Mouse (Mus musculus) stomach, postnatal 0 days (tissue): Measurements from ENCODE around the gene Washc3. TPM values are rescaled to one million over a fixed set of nuclear protein-coding genes. Genes with fewer than 3 reads are reported as not detected.

Source experiments
- ATAC-seq: fragments of 200-750 bp; cut with Nextera tagmentation; 2 replicates; pipeline ENCODE4 v1.8.0; 2017; ENCODE audit not compliant: low FRiP score, low TSS enrichment
- DNase-seq: peaks from one replicate; pipeline ENCODE4 v3.0.0-alpha.2; 2016; ENCODE audit warnings: low spot score
- H3K27ac ChIP-seq: fragments of 300-500 bp; sonication (generic); replicated peaks from 2 replicates; pipeline ENCODE4 v1.5.1; 2014; ENCODE audit warnings: mild to moderate bottlenecking, control low read depth
- H3K27me3 ChIP-seq: fragments of 300-500 bp; sonication (generic); 2 replicates; pipeline ENCODE4 v1.6.1; 2014; ENCODE audit warnings: low read length; ENCODE audit not compliant: control insufficient read depth, insufficient read depth
- H3K36me3 ChIP-seq: fragments of 300-500 bp; sonication (generic); 2 replicates; pipeline ENCODE4 v1.6.1; 2014; ENCODE audit warnings: low read length, mixed read lengths; ENCODE audit not compliant: control insufficient read depth, insufficient read depth
- H3K4me1 ChIP-seq: fragments of 300-500 bp; sonication (generic); replicated peaks from 2 replicates; pipeline ENCODE4 v1.6.1; 2014; ENCODE audit warnings: antibody characterized with exemption; ENCODE audit not compliant: control insufficient read depth, insufficient read depth
- H3K4me2 ChIP-seq: fragments of 300-500 bp; sonication (generic); replicated peaks from 2 replicates; pipeline ENCODE4 v1.6.1; 2014; ENCODE audit warnings: low read depth, mild to moderate bottlenecking, control low read depth, moderate library complexity
- H3K4me3 ChIP-seq: fragments of 300-500 bp; sonication (generic); 2 replicates; pipeline ENCODE4 v1.5.1; 2014; ENCODE audit warnings: low read depth, low read length, control low read depth
- H3K9ac ChIP-seq: fragments of 300-500 bp; sonication (generic); 2 replicates; pipeline ENCODE4 v1.6.1; 2014; ENCODE audit warnings: mild to moderate bottlenecking, low read length, control low read depth, mixed read lengths
- H3K9me3 ChIP-seq: fragments of 300-500 bp; sonication (generic); 2 replicates; pipeline ENCODE4 v1.6.1; 2016; ENCODE audit warnings: low read length; ENCODE audit not compliant: control insufficient read depth
- CTCF ChIP-seq: IDR thresholded peaks from 2 replicates; pipeline ENCODE4 v1.5.1; 2016; ENCODE audit warnings: antibody characterized with exemption, low read depth, mild to moderate bottlenecking, moderate library complexity
- EP300 ChIP-seq: optimal IDR thresholded peaks from 2 replicates; pipeline ENCODE3; 2016; ENCODE audit warnings: antibody characterized with exemption
- WGBS: fragments of 180-500 bp; shearing (Covaris S2); extraction: QIAGEN DNeasy Blood & Tissue Kit; methylation state at CpG from one replicate; pipeline ENCODE4 v1.1.7; 2014; 5-methylcytosine and 5-hydroxymethylcytosine counted together
- polyA plus RNA-seq: library from polyadenylated mRNA; unstranded; fragments of >200 nt; fragmentation: Nextera tagmentation; extraction: Ambion mirVana; gene quantifications from 2 replicates; pipeline ENCODE4 v1.2.1, GENCODE M21; 2015

The Washc3 gene
- 69.4 and 70.0 TPM in 2 replicates for polyA plus RNA-seq

DNA sequence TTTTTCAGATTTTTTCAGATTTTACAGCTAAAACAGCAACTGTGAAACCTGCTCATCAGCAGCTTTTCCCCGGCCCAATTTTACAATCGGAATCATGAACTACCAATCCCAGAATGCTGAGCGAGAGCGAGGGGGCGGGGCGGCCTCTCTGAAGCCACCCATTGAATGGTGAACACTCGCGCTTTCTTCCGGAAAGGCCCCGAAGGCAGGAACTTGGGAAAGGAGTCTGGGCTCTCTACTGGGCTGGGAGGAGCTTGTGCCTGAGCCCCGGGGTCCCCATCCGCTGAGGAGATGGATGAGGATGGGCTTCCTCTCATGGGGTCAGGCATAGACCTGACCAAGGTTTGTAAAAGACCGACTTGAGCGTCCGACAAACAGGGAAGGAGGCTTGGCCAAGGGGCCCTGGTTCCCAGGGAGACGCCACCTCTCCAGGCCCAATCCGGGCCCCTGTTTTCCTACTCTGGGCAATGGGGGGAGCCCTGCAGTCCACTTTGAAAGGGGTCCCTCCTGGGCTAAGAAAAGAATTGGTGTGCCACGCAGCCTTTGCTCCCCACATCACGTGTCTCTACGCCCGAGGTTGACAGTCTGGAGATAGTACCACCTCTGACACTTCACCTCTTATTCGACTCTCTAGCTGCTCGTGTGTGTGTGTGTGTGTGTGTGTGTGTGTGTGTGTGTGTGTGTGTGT is at the start of gene Washc3:
Gene Washc3, plus strand, starts transcription at position 143 of the 688 bp plus-strand sequence.
- Histone ChIP-seq H3K4me1 (peaks cover 4% of the 10 kb centered on the region; the same call in 1 of the 2 replicates), H3K4me2 (peak within 1 kb of the TSS; percentile 76), H3K9me3 (no peaks in the 10 kb centered on the region), H3K27ac (peak within 1 kb of the TSS; percentile 82), H3K9ac (peak within 1 kb of the TSS; percentile 86), H3K4me3 (peak within 1 kb of the TSS; percentile 65), H3K27me3 (no peaks in the 10 kb centered on the region), H3K36me3 (peaks cover 7% of the 10 kb centered on the region; the same call in 1 of the 2 replicates)
- ATAC-seq, result peak; percentile 99
- DNase-seq, result peak; percentile 92
- WGBS, result 1% methylated on average over 23 of the region's 23 CpGs
- TF ChIP-seq EP300 (no peak), CTCF (no peak)

DNA sequence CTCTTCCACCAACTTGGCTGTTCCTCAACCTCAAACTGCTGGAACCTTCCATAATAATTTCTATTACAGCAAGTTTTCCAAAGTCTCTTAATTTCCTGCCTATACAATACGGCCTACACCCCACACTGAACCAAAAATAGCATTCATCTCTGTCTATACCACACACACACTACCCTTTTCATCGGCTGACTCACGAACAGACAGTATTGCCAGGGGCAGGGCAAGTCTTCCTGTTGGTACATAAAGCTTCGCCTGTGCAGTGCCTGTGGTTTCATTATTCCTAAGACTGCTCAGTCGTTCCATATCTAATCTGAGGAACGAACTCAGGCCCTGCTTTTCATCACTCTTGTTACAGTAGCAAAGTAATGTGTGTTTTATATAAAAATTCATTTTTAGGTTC is 49.2 kb upstream of the Washc3 start:
- H3K27me3 ChIP-seq, result no peaks in the 10 kb centered on the region
- no peaks in the 10 kb centered on the region for H3K9me3 ChIP-seq
- no peak overlapping the region for H3K4me2 ChIP-seq
- 0 out of 2 replicates have a peak, but pooled peaks cover 7% of the 10 kb centered on the region for H3K36me3 ChIP-seq
- no peak overlapping the region for H3K27ac ChIP-seq
- 59% methylated on average over 6 of the region's 6 CpGs for WGBS
- H3K9ac ChIP-seq, result no peak overlapping the region
- no peak for DNase-seq
- no peak for ATAC-seq
- H3K4me3 ChIP-seq, result no peak overlapping the region
- TF ChIP-seq EP300, result no peak
- TF ChIP-seq CTCF, result no peak
- no peaks in the 10 kb centered on the region for H3K4me1 ChIP-seq

DNA sequence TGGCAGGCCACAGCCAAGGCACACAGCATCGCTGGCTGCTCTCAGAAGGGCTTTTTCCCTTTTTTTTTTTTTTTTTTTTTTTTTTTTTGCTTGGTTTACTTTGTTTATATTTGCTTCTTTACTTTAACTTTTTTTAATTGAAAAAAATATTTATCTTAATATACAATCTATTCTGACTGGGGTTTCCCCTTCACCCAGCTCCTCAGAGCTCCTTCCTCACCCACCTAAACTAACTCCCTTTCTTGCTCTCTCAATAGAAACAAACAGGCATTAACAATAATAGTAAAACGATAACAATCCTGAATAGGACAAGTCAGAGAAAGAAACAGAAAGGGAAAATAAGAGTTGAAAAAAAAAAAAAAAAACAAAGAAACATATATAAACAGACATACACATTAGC is 38.8 kb upstream of the Washc3 start:
- ATAC-seq (no peak), DNase-seq (no peak)
- Histone ChIP-seq H3K9me3 (no peaks in the 10 kb centered on the region), H3K4me3 (no peak overlapping the region), H3K4me2 (no peak overlapping the region), H3K27ac (no peak overlapping the region), H3K27me3 (no peaks in the 10 kb centered on the region), H3K4me1 (no peaks in the 10 kb centered on the region), H3K9ac (no peak overlapping the region), H3K36me3 (peaks cover 4% of the 10 kb centered on the region; the same call in 1 of the 2 replicates)
- WGBS, result 94% methylated on average over 2 of the region's 2 CpGs
- TF ChIP-seq EP300 (no peak), CTCF (no peak)

DNA sequence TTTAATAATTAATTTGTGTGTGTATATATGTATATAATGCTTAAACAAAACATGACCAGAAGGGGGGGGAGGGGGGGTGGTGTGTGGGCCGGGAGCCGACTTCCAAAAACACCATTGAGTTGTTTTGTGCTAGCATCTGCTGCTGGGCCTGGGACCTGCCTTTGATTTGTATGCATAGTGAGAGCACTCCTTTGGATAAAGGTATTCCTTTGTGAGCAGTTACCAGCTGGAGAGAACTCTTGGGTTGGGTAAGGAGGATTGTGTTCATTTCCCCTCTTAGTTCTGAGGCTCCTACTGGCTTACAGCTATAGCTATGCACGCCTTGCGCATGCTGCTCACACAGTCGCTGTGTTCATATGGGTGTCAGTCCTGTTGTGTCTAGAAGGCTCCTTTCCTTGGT is 38.2 kb upstream of the Washc3 start:
- no peak for DNase-seq
- Histone ChIP-seq H3K4me3 (no peak overlapping the region), H3K9ac (no peak overlapping the region), H3K27ac (no peak overlapping the region), H3K36me3 (peaks cover 4% of the 10 kb centered on the region; the same call in 1 of the 2 replicates), H3K4me1 (no peaks in the 10 kb centered on the region), H3K27me3 (no peaks in the 10 kb centered on the region), H3K9me3 (no peaks in the 10 kb centered on the region), H3K4me2 (no peak overlapping the region)
- 92% methylated on average over 5 of the region's 5 CpGs for WGBS
- no peak for ATAC-seq
- no peak for TF ChIP-seq EP300
- TF ChIP-seq CTCF, result no peak

DNA sequence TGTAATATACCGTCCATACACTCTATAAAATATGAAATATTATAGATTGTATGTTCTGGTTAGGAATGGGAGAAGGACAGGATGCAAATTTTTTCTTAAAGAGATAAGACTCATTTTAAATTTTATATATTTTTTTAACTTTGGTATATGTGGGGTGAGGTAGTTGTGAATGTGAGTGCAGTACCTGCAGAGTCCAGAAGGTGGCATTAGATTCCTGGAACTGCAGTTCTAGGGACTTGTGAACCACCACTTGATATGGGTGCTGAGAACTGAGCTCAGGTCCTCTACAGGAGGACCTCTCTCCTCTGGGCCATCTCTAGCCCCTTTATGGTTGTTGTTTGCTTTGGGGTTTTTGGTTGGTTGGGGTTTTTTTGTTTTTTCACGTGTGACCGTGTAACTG is 34.7 kb upstream of the Washc3 start:
- Histone ChIP-seq H3K4me3 (no peak overlapping the region), H3K9ac (no peak overlapping the region), H3K4me1 (no peaks in the 10 kb centered on the region), H3K36me3 (peaks cover 2% of the 10 kb centered on the region; the same call in 1 of the 2 replicates), H3K27me3 (no peaks in the 10 kb centered on the region), H3K4me2 (no peak overlapping the region), H3K9me3 (no peaks in the 10 kb centered on the region), H3K27ac (no peak overlapping the region)
- peak; percentile 46 for TF ChIP-seq CTCF
- no peak for TF ChIP-seq EP300
- DNase-seq (no peak), ATAC-seq (no peak)
- 81% methylated on average over 3 of the region's 3 CpGs for WGBS

DNA sequence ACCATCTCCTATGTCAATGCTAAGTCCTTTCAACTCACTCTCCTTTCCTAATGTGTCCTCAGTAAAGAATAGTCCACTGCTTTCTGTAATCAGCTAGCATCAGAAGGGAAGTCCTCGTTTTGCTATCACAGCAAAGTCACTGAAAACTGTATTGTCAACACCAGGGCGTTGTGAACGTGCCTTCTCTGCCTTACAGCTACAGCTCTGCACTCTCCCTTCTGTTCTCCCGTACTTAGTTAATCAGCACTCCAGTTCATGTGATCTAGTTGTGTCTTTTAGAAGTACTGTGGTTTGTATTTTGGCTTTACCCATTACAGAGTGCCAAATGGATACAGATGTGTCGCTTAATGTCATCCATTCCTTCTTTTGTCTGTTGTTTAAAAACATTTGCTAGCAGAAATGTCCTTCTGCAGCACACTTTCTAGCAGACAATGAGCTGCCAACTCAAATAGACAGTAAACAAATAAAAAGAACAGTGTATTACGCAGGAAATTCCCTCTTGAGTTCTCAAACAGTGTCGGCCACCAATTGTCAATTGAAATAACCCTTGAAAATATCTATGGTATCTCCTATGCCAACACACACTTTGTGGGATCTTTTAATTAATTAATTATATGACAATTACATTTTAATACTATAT is 33.3 kb upstream of the Washc3 start:
- WGBS, result 69% methylated on average over 7 of the region's 7 CpGs
- no peaks in the 10 kb centered on the region for H3K36me3 ChIP-seq
- no peaks in the 10 kb centered on the region for H3K9me3 ChIP-seq
- H3K4me1 ChIP-seq, result no peaks in the 10 kb centered on the region
- H3K4me2 ChIP-seq, result no peak overlapping the region
- H3K27ac ChIP-seq, result no peak overlapping the region
- H3K4me3 ChIP-seq, result no peak overlapping the region
- no peaks in the 10 kb centered on the region for H3K27me3 ChIP-seq
- DNase-seq (no peak), ATAC-seq (no peak)
- H3K9ac ChIP-seq, result no peak overlapping the region
- TF ChIP-seq EP300 (no peak), CTCF (no peak)
